Mouse (Mus musculus) layer of hippocampus, postnatal 36 days (tissue): ENCODE measurements around the gene Zfp799. TPM values are rescaled to one million over a fixed set of nuclear protein-coding genes. Genes with fewer than 3 reads are reported as not detected.

Experiments
- DNase-seq, 2 experiments: peaks; one replicate each; pipeline ENCODE4 v3.0.0; 2022
- total RNA-seq, 2 experiments: library from RNA; stranded (reverse); gene quantifications; 2 replicates each; pipeline ENCODE4 v1.2.3; 2021

Gene Zfp799
- total RNA-seq, 2 experiments from 2014 or later, result 32.0 to 33.8 TPM

DNA sequence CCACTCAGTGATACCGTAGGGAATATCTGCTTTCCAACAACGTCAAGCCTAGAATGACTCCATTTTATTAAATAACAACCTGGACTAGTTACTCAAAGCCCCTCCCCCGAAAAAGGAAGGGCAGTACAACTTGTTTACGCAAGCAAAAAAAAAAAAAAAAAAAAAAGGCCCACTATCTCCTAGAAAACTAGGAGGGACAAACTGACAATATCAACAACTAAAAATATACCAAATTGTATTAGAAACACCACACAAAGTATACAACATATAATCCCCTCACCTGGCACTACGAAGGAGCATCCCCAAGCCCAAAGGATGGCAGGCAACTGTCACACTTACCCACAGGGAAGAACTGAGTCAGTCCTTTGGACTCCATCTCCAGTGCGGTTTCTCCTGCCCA lies 43.1 kb downstream of the Zfp799 start:
- DNase-seq, result no peak

DNA sequence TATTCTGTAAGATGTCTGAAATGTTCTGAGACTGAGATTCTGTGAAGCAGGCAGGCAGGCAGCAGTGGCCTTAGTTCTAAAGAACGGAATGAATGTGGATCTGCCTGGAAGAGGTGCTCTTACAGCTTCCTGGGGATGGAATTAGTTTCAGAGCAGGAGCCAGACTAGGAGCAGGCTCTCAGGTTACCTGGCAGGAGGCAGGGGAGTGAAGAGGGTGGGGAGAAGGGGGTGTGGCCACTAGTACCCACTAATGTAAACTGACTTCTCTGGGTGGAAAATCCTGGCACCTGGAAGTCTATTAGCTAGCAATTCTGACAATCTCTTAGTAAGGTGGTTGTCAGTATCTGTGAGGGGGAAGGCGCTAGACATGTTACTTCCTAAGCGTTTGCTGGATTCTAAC lies 44.4 kb downstream of the Zfp799 start:
- no peak for DNase-seq

DNA sequence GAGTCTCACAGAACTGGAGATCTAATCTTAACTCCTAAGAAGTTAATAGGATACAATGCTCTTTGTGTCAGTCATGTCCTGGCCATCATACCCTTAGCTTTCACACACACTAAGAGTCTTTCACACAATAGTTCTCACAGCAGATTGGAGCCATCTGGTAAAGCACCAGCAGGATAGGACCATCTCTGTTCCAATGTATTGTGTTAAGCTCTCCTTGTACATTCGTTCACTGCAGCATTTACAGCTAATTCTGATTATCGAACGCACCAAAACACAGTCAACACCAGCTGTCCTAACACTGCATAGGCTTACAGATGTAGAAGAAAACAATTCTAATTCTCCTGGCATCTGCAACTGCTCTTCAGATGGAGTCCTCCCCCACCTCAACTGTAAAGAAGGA lies 52.5 kb downstream of the Zfp799 start:
- DNase-seq, result peak; percentile 14 to 33

DNA sequence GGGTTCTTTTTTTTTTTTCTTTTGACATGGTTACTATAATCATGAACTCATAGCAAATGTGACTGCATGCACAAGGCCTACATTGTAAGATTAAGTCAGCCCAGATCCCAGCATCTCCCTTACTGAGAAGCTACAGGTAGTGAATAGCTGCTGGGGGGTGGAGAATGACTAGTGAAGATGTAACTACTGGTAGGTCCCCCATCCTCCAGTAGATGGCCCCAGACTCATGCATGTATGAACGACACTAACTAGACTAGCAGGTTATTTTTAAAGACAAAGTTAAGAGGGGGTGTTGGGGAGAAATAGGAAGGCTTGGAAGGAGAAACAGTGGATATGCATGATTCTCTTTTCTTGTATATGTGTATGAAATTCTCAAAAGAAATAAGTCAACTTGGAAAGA lies 58.8 kb downstream of the Zfp799 start:
- DNase-seq, result no peak

DNA sequence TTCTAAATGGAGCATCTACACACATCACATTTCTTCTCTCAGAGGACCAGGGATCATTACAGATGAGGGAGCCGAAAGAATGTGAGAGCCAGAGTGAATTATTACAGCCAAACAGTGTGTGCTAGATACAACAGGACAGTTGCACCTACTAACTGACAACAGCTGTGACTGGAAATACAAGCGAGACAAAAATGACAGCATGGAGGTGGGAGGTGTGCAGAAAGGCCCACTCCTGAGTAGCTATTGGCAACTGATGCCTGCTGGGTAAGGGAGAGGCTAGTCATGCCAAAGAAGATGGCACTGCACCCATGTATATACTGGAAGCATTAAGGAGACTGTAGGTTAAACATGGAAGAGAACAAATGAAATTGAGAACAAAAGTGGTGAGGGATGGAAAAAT lies 63.6 kb downstream of the Zfp799 start:
- DNase-seq, result no peak

Other genes starting within 250 kb of the Zfp799 start
- gene Cyp4f37, start 209.0 kb downstream of the Zfp799 start, total RNA-seq, result not detected
- gene Cyp4f40, start 171.4 kb downstream of the Zfp799 start, total RNA-seq, result not detected
- 10 to 100 TPM; 16.7 to 20.8 TPM for gene Cyp4f15, start 144.6 kb downstream of the Zfp799 start, total RNA-seq
- 100 to 1,000 TPM in 1 of 2 experiments, 10 to 100 TPM in 1; 98.6 to 106 TPM for gene Zfp871, start 42.0 kb downstream of the Zfp799 start, total RNA-seq
- 1 to 10 TPM; 7.0 to 7.9 TPM for gene Zfp811, start 20.3 kb downstream of the Zfp799 start, total RNA-seq
- gene Zfp870, start 61.4 kb upstream of the Zfp799 start, total RNA-seq, result 10 to 100 TPM in 1 of 2 experiments, 1 to 10 TPM in 1; 7.6 to 11.5 TPM
- gene Cyp4f14, start 87.1 kb upstream of the Zfp799 start, total RNA-seq, result 1 to 10 TPM; 4.3 to 4.6 TPM
- 10 to 100 TPM; 23.4 to 24.1 TPM for gene Cyp4f13, start 117.1 kb upstream of the Zfp799 start, total RNA-seq
- 1 to 10 TPM; 4.7 to 5.0 TPM for gene Zfp472, start 135.6 kb upstream of the Zfp799 start, total RNA-seq
- 10 to 100 TPM; 16.8 to 17.3 TPM for gene Zfp952, start 162.9 kb upstream of the Zfp799 start, total RNA-seq
- 10 to 100 TPM; 19.7 to 24.3 TPM for gene Zfp763, start 203.1 kb upstream of the Zfp799 start, total RNA-seq
- gene 4921501E09Rik, start 237.8 kb upstream of the Zfp799 start, total RNA-seq, result not detected